Mouse (Mus musculus) stomach, embryonic 16.5 days (tissue): ENCODE results near the gene Lbr. TPM values are rescaled to one million over a fixed set of nuclear protein-coding genes. Genes with fewer than 3 reads are reported as not detected.
A peak's percentile ranks its signal among the peaks of the same experiment; 100 is the strongest.

Source experiments
- ATAC-seq: fragments of 200-750 bp; cut with Nextera tagmentation; 2 replicates; pipeline ENCODE4 v1.8.0; 2017; ENCODE audit warnings: moderate number of reproducible peaks, moderate TSS enrichment; ENCODE audit not compliant: insufficient read depth, low FRiP score
- H3K27ac ChIP-seq: fragments of 300-500 bp; sonication (generic); 2 replicates; pipeline ENCODE4 v1.5.1; 2014; ENCODE audit warnings: low read length
- H3K27me3 ChIP-seq: fragments of 300-500 bp; sonication (generic); 2 replicates; pipeline ENCODE4 v1.6.1; 2014; ENCODE audit warnings: low read length, control low read depth, mixed read lengths; ENCODE audit not compliant: control insufficient read depth, insufficient read depth
- H3K36me3 ChIP-seq: fragments of 300-500 bp; sonication (generic); 2 replicates; pipeline ENCODE4 v1.6.1; 2014; ENCODE audit warnings: low read length; ENCODE audit not compliant: control insufficient read depth, insufficient read depth
- H3K4me1 ChIP-seq: fragments of 300-500 bp; sonication (generic); 2 replicates; pipeline ENCODE4 v1.6.1; 2014; ENCODE audit warnings: low read length, control low read depth, mixed read lengths; ENCODE audit not compliant: control insufficient read depth, insufficient read depth
- H3K4me2 ChIP-seq: fragments of 300-500 bp; sonication (generic); 2 replicates; pipeline ENCODE4 v1.6.1; 2014; ENCODE audit warnings: low read depth, low read length, mixed read lengths
- H3K4me3 ChIP-seq: fragments of 300-500 bp; sonication (generic); replicated peaks from 2 replicates; pipeline ENCODE4 v1.5.1; 2014; ENCODE audit warnings: mild to moderate bottlenecking, low read length
- H3K9ac ChIP-seq: fragments of 300-500 bp; sonication (generic); 2 replicates; pipeline ENCODE4 v1.6.1; 2014; ENCODE audit warnings: low read length
- H3K9me3 ChIP-seq: fragments of 300-500 bp; sonication (generic); replicated peaks from 2 replicates; pipeline ENCODE4 v1.6.1; 2016; ENCODE audit warnings: low read length, control low read depth; ENCODE audit not compliant: control insufficient read depth
- WGBS: fragments of 180-500 bp; shearing (Covaris S2); extraction: QIAGEN DNeasy Blood & Tissue Kit; methylation state at CpG from one replicate; pipeline ENCODE4 v1.1.7; 2014; 5-methylcytosine and 5-hydroxymethylcytosine counted together
- polyA plus RNA-seq: library from polyadenylated mRNA; unstranded; fragments of >200 nt; fragmentation: Nextera tagmentation; extraction: Ambion mirVana; gene quantifications from 2 replicates; pipeline ENCODE4 v1.2.1, GENCODE M21; 2015

The Lbr gene
- polyA plus RNA-seq = 127 TPM in 2 replicates

- Histone ChIP-seq H3K27me3 (no peaks in the 10 kb centered on the region), H3K9ac (peak within 1 kb of the TSS; percentile 96), H3K4me2 (peak within 1 kb of the TSS; percentile 87), H3K27ac (peak within 1 kb of the TSS; percentile 98), H3K36me3 (no peaks in the 10 kb centered on the region), H3K4me3 (peak within 1 kb of the TSS; percentile 91), H3K4me1 (peaks cover 26% of the 10 kb centered on the region), H3K9me3 (no peaks in the 10 kb centered on the region)
- 1% methylated on average over 14 of the region's 14 CpGs for WGBS
- ATAC-seq = no peak
These were observed at the start of gene Lbr for GRCm38 (mm10) chr1:181842781-181843180. Gene Lbr (minus strand): TSS chr1:181843046.

GRCm38 (mm10) chr1:181889670-181890069 is 46.8 kb upstream of the Lbr start:
- Histone ChIP-seq H3K4me2 (no peak overlapping the region), H3K9ac (no peak overlapping the region), H3K27ac (no peak overlapping the region), H3K9me3 (no peaks in the 10 kb centered on the region), H3K4me3 (no peak overlapping the region), H3K36me3 (no peaks in the 10 kb centered on the region), H3K27me3 (no peaks in the 10 kb centered on the region), H3K4me1 (no peaks in the 10 kb centered on the region)
- no peak for ATAC-seq
- 80% methylated on average over 7 of the region's 7 CpGs for WGBS

GRCm38 (mm10) chr1:181888801-181889200 is 46.0 kb upstream of the Lbr start:
- ATAC-seq = peak; percentile 48; the same call in 1 of the 2 replicates
- Histone ChIP-seq H3K9ac (0 out of 2 replicates have a peak overlapping the region, but pooled peaks have one; percentile 43), H3K9me3 (no peaks in the 10 kb centered on the region), H3K4me1 (no peaks in the 10 kb centered on the region), H3K4me2 (no peak overlapping the region), H3K36me3 (no peaks in the 10 kb centered on the region), H3K27ac (no peak overlapping the region), H3K27me3 (no peaks in the 10 kb centered on the region), H3K4me3 (no peak overlapping the region)
- 5% methylated on average over 11 of the region's 11 CpGs for WGBS

GRCm38 (mm10) chr1:181881532-181881931 is 38.7 kb upstream of the Lbr start:
- Histone ChIP-seq H3K4me2 (peak overlapping the region; percentile 26; the same call in 1 of the 2 replicates), H3K4me3 (no peak overlapping the region)
- peak; percentile 39; the same call in 1 of the 2 replicates for ATAC-seq

GRCm38 (mm10) chr1:181880752-181881325 is 38.0 kb upstream of the Lbr start:
- Histone ChIP-seq H3K4me3 (no peak overlapping the region), H3K27me3 (no peaks in the 10 kb centered on the region), H3K36me3 (no peaks in the 10 kb centered on the region), H3K9ac (no peak overlapping the region), H3K27ac (no peak overlapping the region), H3K4me2 (no peak overlapping the region), H3K9me3 (no peaks in the 10 kb centered on the region), H3K4me1 (no peaks in the 10 kb centered on the region)
- no peak for ATAC-seq
- WGBS = 57% methylated on average over 15 of the region's 15 CpGs

More at GRCm38 (mm10) chr1:181881532-181881931, 38.7 kb upstream of the Lbr start:
- Histone ChIP-seq H3K4me1 (no peaks in the 10 kb centered on the region), H3K36me3 (no peaks in the 10 kb centered on the region), H3K27me3 (no peaks in the 10 kb centered on the region), H3K9me3 (no peaks in the 10 kb centered on the region), H3K27ac (no peak overlapping the region), H3K9ac (no peak overlapping the region)
- 32% methylated on average over 8 of the region's 8 CpGs for WGBS

GRCm38 (mm10) chr1:181878436-181878835 is 35.6 kb upstream of the Lbr start:
- no peak for ATAC-seq
- WGBS = 74% methylated on average over 5 of the region's 5 CpGs
- Histone ChIP-seq H3K36me3 (no peaks in the 10 kb centered on the region), H3K4me1 (no peaks in the 10 kb centered on the region), H3K27ac (no peak overlapping the region), H3K4me3 (no peak overlapping the region), H3K4me2 (no peak overlapping the region), H3K27me3 (no peaks in the 10 kb centered on the region), H3K9me3 (no peaks in the 10 kb centered on the region), H3K9ac (no peak overlapping the region)

- H3K36me3 ChIP-seq = no peaks in the 10 kb centered on the region
These were observed 34.2 kb upstream of the Lbr start for GRCm38 (mm10) chr1:181877088-181877487.

GRCm38 (mm10) chr1:181876656-181877055 is 33.8 kb upstream of the Lbr start:
- H3K4me1 ChIP-seq = no peaks in the 10 kb centered on the region
- H3K36me3 ChIP-seq = no peaks in the 10 kb centered on the region
- no peak overlapping the region for H3K9ac ChIP-seq
- WGBS = 57% methylated on average over 3 of the region's 3 CpGs
- no peaks in the 10 kb centered on the region for H3K9me3 ChIP-seq
- no peak overlapping the region for H3K4me2 ChIP-seq
- no peak overlapping the region for H3K4me3 ChIP-seq
- H3K27me3 ChIP-seq = no peaks in the 10 kb centered on the region
- no peak for ATAC-seq
- H3K27ac ChIP-seq = no peak overlapping the region

More at GRCm38 (mm10) chr1:181877088-181877487, 34.2 kb upstream of the Lbr start:
- no peak overlapping the region for H3K9ac ChIP-seq
- H3K9me3 ChIP-seq = no peaks in the 10 kb centered on the region
- WGBS = 28% methylated on average over 5 of the region's 5 CpGs
- no peaks in the 10 kb centered on the region for H3K4me1 ChIP-seq
- H3K4me2 ChIP-seq = no peak overlapping the region
- no peak overlapping the region; the same call in 1 of the 2 replicates for H3K27ac ChIP-seq
- no peaks in the 10 kb centered on the region for H3K27me3 ChIP-seq
- no peak overlapping the region for H3K4me3 ChIP-seq
- ATAC-seq = peak; percentile 14; the same call in 1 of the 2 replicates

- Histone ChIP-seq H3K4me2 (no peak overlapping the region), H3K4me3 (no peak overlapping the region), H3K4me1 (no peaks in the 10 kb centered on the region), H3K9me3 (no peaks in the 10 kb centered on the region), H3K27me3 (no peaks in the 10 kb centered on the region), H3K9ac (no peak overlapping the region), H3K27ac (no peak overlapping the region), H3K36me3 (no peaks in the 10 kb centered on the region)
- ATAC-seq = no peak
- WGBS = 69% methylated on average over 9 of the region's 9 CpGs
These were observed 30.5 kb upstream of the Lbr start for GRCm38 (mm10) chr1:181873086-181873920.
